Mouse (Mus musculus): ENCODE results near the gene Syngr1.
A peak's percentile ranks its signal among the peaks of the same experiment; 100 is the strongest.

Syngr1 gene

GRCm38 (mm10) chr15:80090741-80091120 lies 403 bp upstream of the Syngr1 start:
- DNase-seq (ENCODE audit: low spot score) = no peak

- no peak for DNase-seq (ENCODE audit: low spot score)
Observed at GRCm38 (mm10) chr15:80092041-80092441, 907 bp downstream of the Syngr1 start.

- no peak for DNase-seq (ENCODE audit: low spot score)
Observed at GRCm38 (mm10) chr15:80092599-80092998, 1.5 kb downstream of the Syngr1 start.

GRCm38 (mm10) chr15:80094201-80094600 lies 3.1 kb downstream of the Syngr1 start:
- DNase-seq (ENCODE audit: low spot score) = no peak

- no peak for DNase-seq (ENCODE audit: low spot score)
Observed at GRCm38 (mm10) chr15:80095596-80095995, 4.5 kb downstream of the Syngr1 start.

GRCm38 (mm10) chr15:80096406-80096805 lies 5.3 kb downstream of the Syngr1 start:
- no peak for DNase-seq (ENCODE audit: low spot score)

- no peak for DNase-seq (ENCODE audit: low spot score)
Observed at GRCm38 (mm10) chr15:80096946-80097881, 6.1 kb downstream of the Syngr1 start.

- DNase-seq (ENCODE audit: low spot score) = no peak
Observed at GRCm38 (mm10) chr15:80097999-80098461, 6.9 kb downstream of the Syngr1 start.

- peak; percentile 69 for DNase-seq (ENCODE audit: low spot score)
Observed at GRCm38 (mm10) chr15:80098809-80099208, 7.7 kb downstream of the Syngr1 start.

GRCm38 (mm10) chr15:80099477-80099876 lies 8.3 kb downstream of the Syngr1 start:
- no peak for DNase-seq (ENCODE audit: low spot score)

- DNase-seq (ENCODE audit: low spot score) = no peak
Observed at GRCm38 (mm10) chr15:80100196-80100595, 9.1 kb downstream of the Syngr1 start.

GRCm38 (mm10) chr15:80100871-80101270 lies 9.7 kb downstream of the Syngr1 start:
- DNase-seq (ENCODE audit: low spot score) = peak; percentile 78

- no peak for DNase-seq (ENCODE audit: low spot score)
Observed at GRCm38 (mm10) chr15:80101503-80101902, 10.4 kb downstream of the Syngr1 start.

- DNase-seq (ENCODE audit: low spot score) = no peak
Observed at GRCm38 (mm10) chr15:80102495-80102894, 11.4 kb downstream of the Syngr1 start.

GRCm38 (mm10) chr15:80105490-80106410 lies 14.6 kb downstream of the Syngr1 start:
- DNase-seq (ENCODE audit: low spot score) = no peak

- DNase-seq (ENCODE audit: low spot score) = no peak
Observed at GRCm38 (mm10) chr15:80107143-80107542, 16.0 kb downstream of the Syngr1 start.

GRCm38 (mm10) chr15:80107575-80107974 lies 16.4 kb downstream of the Syngr1 start:
- DNase-seq (ENCODE audit: low spot score) = no peak

- DNase-seq (ENCODE audit: low spot score) = no peak
Observed at GRCm38 (mm10) chr15:80111436-80111835, 20.3 kb downstream of the Syngr1 start.

GRCm38 (mm10) chr15:80112499-80112898 lies 21.4 kb downstream of the Syngr1 start:
- DNase-seq (ENCODE audit: low spot score) = no peak

GRCm38 (mm10) chr15:80114414-80114813 lies 23.3 kb downstream of the Syngr1 start:
- DNase-seq (ENCODE audit: low spot score) = no peak

GRCm38 (mm10) chr15:80115256-80115655 lies 24.1 kb downstream of the Syngr1 start:
- no peak for DNase-seq (ENCODE audit: low spot score)
